Mouse (Mus musculus): ENCODE results near the gene Bahcc1. TPM values are rescaled to one million over a fixed set of nuclear protein-coding genes. Genes with fewer than 3 reads are reported as not detected.

Gene Bahcc1
- total RNA-seq, 2 experiments from 2014 or later = 20.6 to 21.3 TPM

DNA sequence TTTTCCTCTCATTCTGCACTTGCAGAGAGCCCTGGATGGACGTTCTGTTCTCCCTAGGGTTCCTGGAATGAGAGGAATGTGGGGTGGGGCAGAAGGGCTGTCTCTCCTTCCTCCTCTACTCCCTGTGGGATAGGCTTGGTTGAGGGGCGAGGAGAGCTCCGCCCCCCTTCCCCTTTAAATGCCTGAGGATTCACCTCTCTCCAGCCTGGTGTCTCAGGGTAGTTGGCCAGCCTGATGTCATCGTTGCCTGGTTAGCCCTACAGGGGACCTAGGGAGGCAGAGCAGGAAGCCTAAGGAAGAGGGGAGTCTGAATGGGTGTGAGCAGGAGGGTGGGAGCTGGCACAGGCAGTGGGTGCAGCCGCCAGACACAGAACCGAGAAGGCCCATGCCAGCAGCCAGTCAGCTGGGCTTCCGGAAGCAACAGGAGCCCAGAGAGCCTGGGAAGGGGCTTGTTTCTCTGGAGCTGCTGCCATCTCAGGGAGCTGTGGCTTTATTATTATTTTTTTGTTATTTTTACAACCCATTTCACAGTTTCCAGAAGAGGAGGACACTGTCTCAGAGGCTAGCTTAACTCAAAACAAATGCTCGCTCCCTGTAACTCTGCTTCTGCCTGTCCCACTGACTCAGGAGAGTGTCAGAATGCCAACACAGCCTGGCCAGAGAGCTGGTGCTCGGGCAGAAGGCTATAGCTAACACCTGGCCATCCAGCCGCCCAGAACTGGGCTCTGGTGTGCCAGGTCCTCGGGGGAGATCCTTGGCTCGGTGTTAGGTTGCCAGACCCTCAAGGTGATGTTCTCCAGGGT is 20.3 kb downstream of the Bahcc1 start:
- Histone ChIP-seq H3K27ac (no peak overlapping the region), H3K4me3 (no peak overlapping the region)
- intact Hi-C loops (cut with DNase I) = no loop called here
- TF ChIP-seq CTCF (IDR thresholded peaks at IDR 0.05) = no peak
- no peak for DNase-seq (ENCODE audit: extremely low spot score in 1 of 2, low spot score in 2 of 2)

DNA sequence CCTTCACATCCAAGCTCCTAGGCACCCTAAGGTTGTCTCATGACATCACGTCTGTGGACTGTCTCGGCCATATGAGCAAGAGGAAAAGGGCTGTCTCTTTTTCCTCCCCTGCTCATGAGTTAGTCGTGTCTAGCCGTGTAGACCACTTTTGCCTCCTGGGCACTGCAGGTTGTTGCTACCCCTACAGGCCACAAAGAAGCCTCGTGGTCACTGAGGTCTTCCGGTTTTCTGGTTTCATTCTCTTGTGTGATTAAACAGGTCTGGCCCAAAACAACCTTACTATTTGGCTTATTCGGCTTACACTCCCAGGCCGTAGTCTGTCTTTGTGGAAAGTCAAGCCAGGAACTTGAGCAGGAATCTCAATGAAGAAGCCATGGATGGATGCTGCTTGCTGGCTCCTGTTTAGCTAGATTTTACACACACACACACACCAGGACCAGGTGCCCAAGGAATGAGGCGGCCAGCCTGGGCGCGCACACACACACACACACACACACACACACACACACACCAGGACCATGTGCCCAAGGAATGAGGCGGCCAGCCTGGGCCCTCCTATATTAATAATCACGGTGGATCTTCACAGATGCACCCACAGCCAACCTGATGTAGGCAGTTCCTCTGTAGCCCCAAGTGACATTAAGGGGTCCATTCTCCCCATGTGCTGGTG is 21.0 kb downstream of the Bahcc1 start:
- no peak for TF ChIP-seq CTCF (IDR thresholded peaks at IDR 0.05)
- H3K27ac ChIP-seq = no peak overlapping the region
- DNase-seq (ENCODE audit: extremely low spot score in 1 of 2, low spot score in 2 of 2) = no peak
- intact Hi-C loops (cut with DNase I) = no loop called here
- H3K4me3 ChIP-seq = no peak overlapping the region

DNA sequence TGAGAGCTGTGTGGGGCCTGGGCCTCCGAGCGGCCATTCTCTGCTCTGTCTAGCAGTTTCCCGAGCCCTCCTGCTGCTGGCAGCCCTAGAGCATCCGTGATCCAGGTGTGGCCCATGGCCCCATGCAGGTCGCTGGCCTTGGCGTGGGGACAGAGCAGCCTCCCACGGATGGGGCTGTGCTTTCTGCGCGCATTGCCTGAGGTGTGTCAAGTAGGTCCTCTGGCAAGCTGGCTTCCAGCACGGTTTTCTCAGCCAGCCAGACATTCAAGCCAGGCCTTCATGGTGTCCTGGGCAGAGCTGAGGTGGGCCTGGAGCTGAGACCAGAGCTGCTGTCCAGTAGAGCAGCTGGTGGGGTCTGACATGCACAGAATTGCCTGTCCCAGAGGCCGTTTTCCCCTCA is 21.7 kb downstream of the Bahcc1 start:
- Histone ChIP-seq H3K4me3 (no peak overlapping the region), H3K27ac (no peak overlapping the region)
- no peak for DNase-seq (ENCODE audit: extremely low spot score in 1 of 2, low spot score in 2 of 2)
- intact Hi-C loops (cut with DNase I) = no loop called here
- TF ChIP-seq CTCF (IDR thresholded peaks at IDR 0.05) = no peak

DNA sequence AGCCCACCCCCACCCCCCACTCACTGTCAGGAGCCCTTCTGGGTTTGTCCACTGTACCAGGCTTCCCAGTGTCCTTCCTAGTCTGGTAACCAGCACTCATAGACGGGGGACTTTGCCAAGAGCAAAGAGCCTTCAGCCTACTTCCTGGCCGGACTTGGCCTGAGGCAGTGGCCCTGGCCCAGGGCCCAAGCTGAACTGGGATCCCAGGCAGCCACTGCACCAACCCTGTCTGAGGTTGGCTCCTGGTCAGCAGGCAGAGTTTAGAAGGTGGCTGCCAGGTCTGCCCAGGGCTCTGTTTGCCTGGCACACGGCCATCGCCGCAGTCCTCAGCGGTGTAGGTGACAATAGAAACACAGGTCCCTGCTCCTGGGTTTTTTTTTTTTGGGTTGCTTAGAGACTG is 22.3 kb downstream of the Bahcc1 start:
- peak; percentile 52 to 71 for DNase-seq (ENCODE audit: extremely low spot score in 1 of 2, low spot score in 2 of 2)
- no peak for TF ChIP-seq CTCF (IDR thresholded peaks at IDR 0.05)
- no peak overlapping the region for H3K4me3 ChIP-seq
- no peak overlapping the region for H3K27ac ChIP-seq
- intact Hi-C loops (cut with DNase I) = no loop called here

DNA sequence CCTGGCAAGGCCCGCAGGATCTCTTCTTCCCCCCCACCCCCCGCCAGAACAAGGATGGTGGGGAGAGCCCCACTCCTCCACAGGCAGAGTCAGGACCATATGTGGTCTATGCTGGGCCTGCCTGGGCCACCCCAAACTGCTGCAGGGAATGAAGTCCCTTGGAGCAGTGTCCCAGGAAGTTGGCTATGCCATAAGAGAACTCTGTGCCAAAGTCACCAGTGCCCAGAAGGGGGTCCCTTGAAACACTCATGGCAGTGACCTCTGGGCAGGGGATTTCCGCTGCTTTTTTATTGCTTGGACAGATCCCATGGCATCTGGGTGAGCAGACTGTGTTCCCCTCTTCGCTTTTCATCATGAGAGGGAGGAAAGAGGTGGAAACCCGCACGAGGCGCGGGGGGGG is 22.8 kb downstream of the Bahcc1 start:
- Histone ChIP-seq H3K4me3 (no peak overlapping the region), H3K27ac (no peak overlapping the region)
- intact Hi-C loops (cut with DNase I) = no loop called here
- no peak for TF ChIP-seq CTCF (IDR thresholded peaks at IDR 0.05)
- no peak for DNase-seq (ENCODE audit: extremely low spot score in 1 of 2, low spot score in 2 of 2)

DNA sequence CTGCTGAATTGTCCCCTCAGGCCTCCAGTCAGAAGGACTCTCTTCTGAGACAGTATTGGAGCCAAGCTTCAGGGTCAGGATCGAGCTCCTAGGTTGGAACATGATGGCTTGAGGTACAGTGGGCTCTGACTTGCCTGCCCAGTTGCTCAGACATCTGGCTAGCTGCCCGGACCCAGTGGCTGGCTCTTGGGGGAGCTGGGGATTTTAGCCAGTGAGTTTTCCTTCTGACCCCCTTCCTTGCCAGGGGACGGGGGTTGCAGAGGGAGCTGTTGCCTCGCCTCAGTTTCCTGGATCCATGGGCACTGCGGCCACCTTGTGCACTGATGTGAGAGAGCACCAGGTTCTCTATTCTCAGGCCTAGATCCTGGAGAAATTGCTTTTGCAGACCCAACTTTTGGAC is 23.4 kb downstream of the Bahcc1 start:
- TF ChIP-seq CTCF (IDR thresholded peaks at IDR 0.05) = no peak
- Histone ChIP-seq H3K27ac (no peak overlapping the region), H3K4me3 (no peak overlapping the region)
- intact Hi-C loops (cut with DNase I) = no loop called here
- no peak for DNase-seq (ENCODE audit: extremely low spot score in 1 of 2, low spot score in 2 of 2)

DNA sequence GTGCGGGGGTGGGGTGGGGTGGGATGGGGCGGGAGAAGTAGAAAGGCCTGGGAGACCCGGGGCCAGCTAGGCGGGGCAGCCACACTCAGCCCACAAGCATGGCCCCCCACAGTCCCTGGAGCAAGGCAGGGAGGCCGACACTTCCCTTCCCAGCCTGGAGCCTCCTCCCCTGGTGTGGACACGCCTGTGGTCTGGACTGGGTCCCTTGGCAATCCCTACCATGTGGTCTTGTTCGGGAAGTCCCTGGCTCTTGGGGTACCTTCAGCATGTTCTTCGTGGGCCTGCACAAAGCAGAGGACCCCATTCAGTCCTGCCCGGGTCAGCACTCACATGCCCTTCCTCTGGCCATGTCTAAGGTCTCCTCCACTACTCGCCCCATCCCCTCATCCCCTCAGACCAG is 23.8 kb downstream of the Bahcc1 start:
- H3K4me3 ChIP-seq = no peak overlapping the region
- DNase-seq (ENCODE audit: extremely low spot score in 1 of 2, low spot score in 2 of 2) = no peak
- no peak for TF ChIP-seq CTCF (IDR thresholded peaks at IDR 0.05)
- intact Hi-C loops (cut with DNase I) = no loop called here
- no peak overlapping the region for H3K27ac ChIP-seq

DNA sequence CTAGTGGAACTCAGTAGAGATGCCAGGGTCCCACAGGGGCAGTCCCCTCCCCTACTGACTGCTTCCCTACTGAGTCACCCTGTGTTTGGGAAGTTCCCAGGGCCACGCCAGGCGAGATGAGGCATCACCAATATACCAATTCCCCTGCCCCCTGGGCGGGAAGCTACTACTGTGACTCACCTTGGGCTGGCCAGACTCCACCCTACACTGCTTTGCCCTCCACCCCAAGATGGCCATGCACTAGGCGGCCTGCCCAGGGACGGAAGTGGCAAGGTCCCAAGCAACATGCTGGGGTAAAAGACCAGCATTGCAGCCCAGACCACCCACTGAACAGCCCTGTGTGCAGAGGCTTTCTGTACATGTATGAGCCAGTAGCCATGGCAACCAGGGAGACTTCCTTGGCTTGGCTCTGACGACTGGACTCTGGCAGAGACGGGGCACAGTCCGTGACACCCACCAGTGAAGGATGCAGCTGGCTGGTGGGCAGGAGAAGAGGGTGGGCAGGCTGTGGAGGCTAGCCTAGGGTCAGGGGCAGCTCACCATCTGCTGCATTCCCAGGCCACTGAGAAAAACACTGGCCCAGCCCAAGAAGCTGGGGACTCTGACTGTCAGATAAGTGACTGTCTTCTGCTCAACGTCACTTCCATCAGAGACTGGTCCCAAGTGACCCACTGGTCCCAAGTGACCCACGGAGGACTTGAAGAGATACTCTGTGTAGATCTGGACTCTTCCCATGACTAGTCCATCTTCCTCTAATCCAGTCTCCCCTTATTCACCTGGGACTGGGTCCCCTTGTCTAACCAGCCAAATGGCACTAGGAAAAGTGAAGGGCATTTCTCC is 24.5 kb downstream of the Bahcc1 start:
- no peak for DNase-seq (ENCODE audit: extremely low spot score in 1 of 2, low spot score in 2 of 2)
- no peak overlapping the region for H3K27ac ChIP-seq
- intact Hi-C loops (cut with DNase I) = no loop called here
- TF ChIP-seq CTCF (IDR thresholded peaks at IDR 0.05) = no peak
- no peak overlapping the region for H3K4me3 ChIP-seq

DNA sequence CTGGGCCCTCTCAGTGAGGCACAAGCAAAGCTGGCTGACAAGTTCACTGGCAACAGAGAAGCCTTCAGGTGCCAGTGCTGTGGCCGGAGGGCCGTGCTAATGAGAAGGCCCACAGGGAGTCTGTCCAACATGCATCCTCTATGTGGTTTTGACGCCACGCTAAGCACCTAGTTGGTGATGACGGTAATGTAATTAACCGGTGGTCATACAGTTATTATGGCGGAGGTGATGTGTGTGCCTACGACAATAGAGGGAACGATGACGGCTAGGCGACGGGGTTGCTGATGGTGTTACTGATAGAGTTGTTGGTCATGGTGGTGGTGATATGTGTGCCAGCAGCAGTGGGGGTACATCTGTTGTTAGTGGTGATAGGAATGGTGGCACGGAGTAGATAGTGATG is 25.2 kb downstream of the Bahcc1 start:
- DNase-seq (ENCODE audit: extremely low spot score in 1 of 2, low spot score in 2 of 2) = no peak
- no peak for TF ChIP-seq CTCF (IDR thresholded peaks at IDR 0.05)
- intact Hi-C loops (cut with DNase I) = loop anchor here (2.0 kb wide), 1 partner anchor 15 kb away; no protein-coding TSS in a partner anchor
- Histone ChIP-seq H3K27ac (no peak overlapping the region), H3K4me3 (no peak overlapping the region)

DNA sequence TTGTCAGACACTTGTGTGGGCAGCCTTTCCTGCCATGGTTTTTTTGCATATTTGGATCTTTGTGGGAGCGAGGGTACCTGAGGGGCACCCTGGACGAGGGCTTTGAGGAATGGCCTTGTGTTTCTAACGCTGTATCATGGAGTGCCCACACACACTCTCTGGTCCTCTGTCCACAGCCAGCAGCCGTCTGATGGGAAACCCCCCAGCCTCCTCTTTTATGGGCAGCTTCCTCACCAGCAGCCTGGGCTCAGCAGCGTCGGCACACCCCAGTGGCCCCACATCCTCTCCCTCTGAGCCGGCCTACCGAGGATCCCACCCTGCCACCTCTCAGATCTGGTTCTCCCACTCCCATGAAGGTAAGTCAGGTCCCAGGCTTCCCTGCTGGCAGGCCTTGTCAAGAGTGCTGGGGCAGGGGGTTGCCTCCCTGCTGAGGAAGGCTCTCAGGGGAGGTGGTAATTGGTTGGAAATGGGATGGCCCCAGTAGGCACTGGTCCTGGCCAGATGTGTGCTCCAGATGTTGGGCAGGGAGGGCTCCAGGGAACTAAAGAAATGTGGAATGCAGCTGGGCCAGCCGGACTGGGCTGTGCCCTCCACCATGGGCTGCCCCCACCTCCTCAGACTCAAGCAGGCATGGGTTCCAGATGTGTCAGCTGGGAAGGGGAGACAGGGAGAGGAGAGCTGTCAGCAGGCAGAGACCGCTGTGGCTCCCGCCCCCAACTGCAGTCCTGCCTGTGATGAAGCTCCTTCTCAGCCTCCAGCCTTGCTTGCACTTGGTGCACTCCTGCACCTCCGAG is 26.3 kb downstream of the Bahcc1 start:
- TF ChIP-seq CTCF (IDR thresholded peaks at IDR 0.05) = no peak
- no peak overlapping the region for H3K4me3 ChIP-seq
- intact Hi-C loops (cut with DNase I) = loop anchor here (2.0 kb wide), 1 partner anchor 16 kb away; no protein-coding TSS in a partner anchor
- no peak overlapping the region for H3K27ac ChIP-seq
- DNase-seq (ENCODE audit: extremely low spot score in 1 of 2, low spot score in 2 of 2) = no peak

All from left cerebral cortex, adult 2 months (tissue).